Mouse (Mus musculus) left cerebral cortex, postnatal 25 days (tissue): Measurements from ENCODE around the gene Vmn1r129. TPM values are rescaled to one million over a fixed set of nuclear protein-coding genes. Genes with fewer than 3 reads are reported as not detected.
"Not testable (repeated sequence)": the region's sequence is repeated elsewhere in the genome, so short reads cannot be mapped to it uniquely, and the experiment has no call there.

Experiments used
- DNase-seq, 2 experiments: peaks; one replicate each; pipeline ENCODE4 v3.0.0; 2022; ENCODE audit warnings: low spot score in 2 of 2, mixed read lengths in 1 of 2
- intact Hi-C: fragments of 180-260 bp; cut with DNase I; formaldehyde crosslinking; loops from one replicate; pipeline ENCODE4 v1.15.1; 2025
- total RNA-seq, 2 experiments: library from RNA; stranded (reverse); gene quantifications; 2 replicates each; pipeline ENCODE4 v1.2.3; 2021

Vmn1r129 gene
- total RNA-seq: not detected

DNA sequence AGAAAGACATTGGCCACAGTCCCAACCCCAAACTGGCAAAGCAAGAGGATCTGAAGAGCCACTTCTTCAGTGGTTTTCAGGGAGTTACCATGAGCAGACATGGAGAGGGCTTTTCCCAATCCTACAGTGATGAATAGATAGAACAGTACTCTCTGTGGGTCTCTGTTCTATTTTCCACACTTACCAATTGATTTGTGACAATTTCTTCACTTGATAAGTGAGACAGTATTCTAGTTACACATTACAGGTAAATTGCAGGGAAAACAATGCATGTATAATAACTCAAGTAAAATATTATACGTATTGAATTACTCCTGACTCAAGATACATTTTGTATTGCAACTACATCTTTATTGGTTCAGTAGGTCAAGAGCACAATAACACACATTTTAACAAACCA lies at the start of gene Vmn1r129:
Gene Vmn1r129, minus strand, starts transcription at position 101 of the 400 bp plus-strand sequence.
- intact Hi-C loops, DNase-seq: not testable (repeated sequence)

- DNase-seq, intact Hi-C loops: not testable (repeated sequence)
These were observed 12.0 kb downstream of the Vmn1r129 start, which contains the start of gene Vmn1r128 for GRCm38 (mm10) chr7:21349073-21349472. Gene Vmn1r128 (plus strand): TSS chr7:21349373.

- intact Hi-C loops, DNase-seq: not testable (repeated sequence)
These were observed 41.3 kb downstream of the Vmn1r129 start, which contains the start of gene Vmn1r127 for GRCm38 (mm10) chr7:21319761-21320160. Gene Vmn1r127 (minus strand): TSS chr7:21319861.

Other genes with a start within 250 kb of the Vmn1r129 start
- not detected for gene Vmn1r122, start 227.2 kb downstream of the Vmn1r129 start, total RNA-seq
- gene Vmn1r123, start 199.1 kb downstream of the Vmn1r129 start, total RNA-seq: not detected
- gene Gm5157, start 170.9 kb downstream of the Vmn1r129 start, total RNA-seq: not detected
- not detected for gene Vmn1r124, start 100.7 kb downstream of the Vmn1r129 start, total RNA-seq
- gene Vmn1r125, start 89.1 kb downstream of the Vmn1r129 start, total RNA-seq: not detected
- gene Vmn1r126, start 59.8 kb downstream of the Vmn1r129 start, total RNA-seq: not detected
- not detected for gene Vmn1r127, start 41.4 kb downstream of the Vmn1r129 start, total RNA-seq
- gene Vmn1r128, start 11.9 kb downstream of the Vmn1r129 start, total RNA-seq: not detected
- not detected for gene Gm6882, start 71.5 kb upstream of the Vmn1r129 start, total RNA-seq
- gene Vmn1r130, start 150.5 kb upstream of the Vmn1r129 start, total RNA-seq: not detected
- not detected for gene Vmn1r131, start 184.8 kb upstream of the Vmn1r129 start, total RNA-seq